In the genomic region with DNA sequence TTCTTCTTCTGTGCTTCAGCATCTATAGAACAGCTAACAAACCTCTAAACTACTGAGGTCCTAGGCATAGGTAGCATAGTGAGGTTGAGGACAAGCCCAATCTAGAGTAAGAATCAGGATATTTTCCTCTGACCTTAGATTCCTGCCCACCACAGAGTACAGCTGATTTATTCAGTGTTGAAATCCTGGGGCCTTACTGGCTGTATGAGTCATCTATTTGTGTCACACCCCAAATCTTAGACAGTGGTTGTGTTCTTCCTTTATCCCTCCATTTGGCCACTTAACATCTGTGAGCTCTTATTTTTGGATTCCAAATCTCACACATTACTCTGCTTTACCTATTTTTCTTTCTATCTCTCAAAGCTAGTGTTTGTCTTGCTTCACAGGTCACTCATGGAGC, we compare ENCODE assay signal across 15 mouse cellular contexts.
"Had no signal": no experiment of that assay in that cellular context is flagged by ENCODE, and none has a peak within 500 bp of the region (broad histone marks: within the 10 kb centered on the region; RNA-seq: fewer than 3 reads in every experiment).

No protein-coding gene starts in this region.

- ATAC-seq: liver, embryonic 12.5 days had no signal

- DNase-seq: kidney, adult 8-10 months; kidney, postnatal 10 days; kidney, postnatal 36 days; liver; lung, adult 2 months; lung, postnatal 14 days; lung, postnatal 4 days; midbrain, embryonic 14.5 days; right cerebral cortex, adult 18-20 months; right cerebral cortex, postnatal 14 days; right cerebral cortex, postnatal 4 days; thymus, adult 2 months; thymus, postnatal 14 days; thymus, postnatal 4 days had no signal
